Mouse (Mus musculus) induced T-regulatory cell, adult 2 months (primary cell): ENCODE results near the gene Zmynd11.

ENCODE experiments used
- DNase-seq: peaks from one replicate; pipeline ENCODE4 v3.0.0-alpha.2; 2012; ENCODE audit warnings: low read depth

Gene Zmynd11

GRCm38 (mm10) chr13:9656613-9657012 lies 108.5 kb downstream of the Zmynd11 start:
- no peak for DNase-seq

GRCm38 (mm10) chr13:9653018-9653417 lies 112.1 kb downstream of the Zmynd11 start:
- no peak for DNase-seq

GRCm38 (mm10) chr13:9650580-9650979 lies 114.5 kb downstream of the Zmynd11 start:
- DNase-seq = no peak

GRCm38 (mm10) chr13:9649894-9650293 lies 115.2 kb downstream of the Zmynd11 start:
- DNase-seq = no peak

GRCm38 (mm10) chr13:9648716-9649115 lies 116.4 kb downstream of the Zmynd11 start:
- DNase-seq = no peak

GRCm38 (mm10) chr13:9637949-9638348 lies 127.2 kb downstream of the Zmynd11 start:
- DNase-seq = peak; percentile 12

- peak; percentile 38 for DNase-seq
These were observed 128.6 kb downstream of the Zmynd11 start for GRCm38 (mm10) chr13:9636505-9636904.

GRCm38 (mm10) chr13:9635951-9636350 lies 129.2 kb downstream of the Zmynd11 start:
- DNase-seq = no peak
